Mouse (Mus musculus): ENCODE data around the gene Dedd.
"Not testable (repeated sequence)": the region's sequence is repeated elsewhere in the genome, so short reads cannot be mapped to it uniquely, and the experiment has no call there.

Dedd gene

DNA sequence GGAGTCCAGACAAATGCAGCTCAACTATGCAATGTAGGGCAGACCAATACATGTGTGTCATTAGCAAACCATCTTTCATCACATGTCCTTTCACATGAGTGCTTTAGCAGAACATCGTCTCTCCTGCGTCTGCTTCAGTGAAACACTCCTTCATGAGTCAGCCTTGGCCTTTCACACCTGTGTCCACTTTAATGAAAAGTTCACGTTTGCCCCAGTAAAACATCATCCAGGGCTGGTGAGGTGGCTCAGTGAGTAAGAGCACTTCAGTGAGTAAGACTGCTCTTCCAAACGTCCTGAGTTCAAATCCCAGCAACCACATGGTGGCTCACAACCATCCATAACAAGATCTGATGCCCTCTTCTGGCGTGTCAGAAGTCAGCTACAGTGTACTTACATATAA is 22.8 kb upstream of the Dedd start:
- intact Hi-C loops (cut with DNase I) = not testable (repeated sequence)

DNA sequence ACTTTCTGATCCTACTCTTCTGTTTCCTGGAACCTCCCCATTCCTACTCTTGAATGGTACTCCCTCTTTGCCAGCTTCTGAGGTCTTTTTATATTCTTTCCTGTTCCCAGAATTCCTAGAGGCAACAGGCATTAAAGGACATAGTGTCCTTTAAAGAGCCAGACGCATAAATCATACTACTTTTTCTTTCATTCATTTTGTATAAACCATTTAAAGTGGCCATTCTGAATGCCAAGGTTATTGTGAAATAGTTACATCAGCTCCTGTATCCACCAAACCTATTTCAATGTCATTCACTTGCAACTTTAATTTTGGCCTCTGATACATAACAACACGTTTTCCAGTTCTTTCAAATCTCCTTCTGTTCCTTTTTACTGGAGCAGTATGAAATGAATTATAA is 19.6 kb upstream of the Dedd start:
- intact Hi-C loops (cut with DNase I) = no loop called here

GRCm38 (mm10) chr1:171319748-171320147 is 9.2 kb upstream of the Dedd start:
- intact Hi-C loops (cut with DNase I) = loop anchor here (2.0 to 5.0 kb wide), 2 partner anchors 35 to 158 kb away; no protein-coding TSS in a partner anchor

DNA sequence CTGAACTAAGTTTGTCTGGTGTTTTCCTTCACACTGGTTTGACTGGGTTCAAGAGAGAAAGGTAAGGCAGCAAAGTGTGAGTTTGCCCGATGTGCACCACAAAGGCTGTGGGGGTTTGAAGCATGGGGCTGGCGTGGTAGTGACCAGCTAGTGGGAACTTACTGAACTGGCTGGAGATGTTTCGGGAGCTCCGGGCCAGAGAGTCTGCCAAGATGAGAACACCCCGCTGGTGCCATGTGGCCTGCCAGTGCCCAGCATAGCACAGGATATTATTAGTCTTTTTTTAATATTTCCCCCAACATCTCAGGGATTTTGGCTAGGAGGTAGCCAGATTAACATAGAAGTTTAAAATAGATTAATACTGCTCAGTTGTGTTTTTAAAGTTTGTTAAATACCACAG is 8.8 kb upstream of the Dedd start:
- intact Hi-C loops (cut with DNase I) = loop anchor here (2.0 to 5.0 kb wide), 2 partner anchors 35 to 157 kb away; no protein-coding TSS in a partner anchor

GRCm38 (mm10) chr1:171321415-171321814 is 7.5 kb upstream of the Dedd start:
- intact Hi-C loops (cut with DNase I) = loop anchor here (2.0 to 5.0 kb wide), 2 partner anchors 33 to 156 kb away; no protein-coding TSS in a partner anchor

GRCm38 (mm10) chr1:171322012-171322411 is 6.9 kb upstream of the Dedd start:
- intact Hi-C loops (cut with DNase I) = loop anchor here (5.0 kb wide), 1 partner anchor 155 kb away; no protein-coding TSS in a partner anchor

- intact Hi-C loops (cut with DNase I) = no loop called here
Observed at GRCm38 (mm10) chr1:171325571-171325970, 3.4 kb upstream of the Dedd start.

DNA sequence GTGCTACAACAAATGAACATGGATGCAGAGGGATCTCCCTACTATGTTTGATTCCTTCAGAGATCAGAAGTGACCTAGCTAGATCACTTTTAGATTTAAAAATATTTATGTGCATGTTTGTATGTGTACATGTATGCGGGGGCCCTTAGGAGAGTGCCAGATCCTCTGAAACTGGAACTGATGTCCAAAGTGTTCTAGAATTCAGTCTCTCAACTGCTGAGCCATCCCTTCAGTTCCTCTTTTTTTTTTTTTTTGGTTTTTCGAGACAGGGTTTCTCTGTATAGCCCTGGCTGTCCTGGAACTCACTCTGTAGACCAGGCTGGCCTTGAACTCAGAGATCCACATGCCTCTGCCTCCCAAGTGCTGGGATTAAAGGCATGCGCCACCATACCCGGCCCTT is 2.4 kb upstream of the Dedd start:
- intact Hi-C loops (cut with DNase I) = not testable (repeated sequence)

- intact Hi-C loops (cut with DNase I) = no loop called here
Observed at GRCm38 (mm10) chr1:171328244-171328643, 701 bp upstream of the Dedd start.

DNA sequence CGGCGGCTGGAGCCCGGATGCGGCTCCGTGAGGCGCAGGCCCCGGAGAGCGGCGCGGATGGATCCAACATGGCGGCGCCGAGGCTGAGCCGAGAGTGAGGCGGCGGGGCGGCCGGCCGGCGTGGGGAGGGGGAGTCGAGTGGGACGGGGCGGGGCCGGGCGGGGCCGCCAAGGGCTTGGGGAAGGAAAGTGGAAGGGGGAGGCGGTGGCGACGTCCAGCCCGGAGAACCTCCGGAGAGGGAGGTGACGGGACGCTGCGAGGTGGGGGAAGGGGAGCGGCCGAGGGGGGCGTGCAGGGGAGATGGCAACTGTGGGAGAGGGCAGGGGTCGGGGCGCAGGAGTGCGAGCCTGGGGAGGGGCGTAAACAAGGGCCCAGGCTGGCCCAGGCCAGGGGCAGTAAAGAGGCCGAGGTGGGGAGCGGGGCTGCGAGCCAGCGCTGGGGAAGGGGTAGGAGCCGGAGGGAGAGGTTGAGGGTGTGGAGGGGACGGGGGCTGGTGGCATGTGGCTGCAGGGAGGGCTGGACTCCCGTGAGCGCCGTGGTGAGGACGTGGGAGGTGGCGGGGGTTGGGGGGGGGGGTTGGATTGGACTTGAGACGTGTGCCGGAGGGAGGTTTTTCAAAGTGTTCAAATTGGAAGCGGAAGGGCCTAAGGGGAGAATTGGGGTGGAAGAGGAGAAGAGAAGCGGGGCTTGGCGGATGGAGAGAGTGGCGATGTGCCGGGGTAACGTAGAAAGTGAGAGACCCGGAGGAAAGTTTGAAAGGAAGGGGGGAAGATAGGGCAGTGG is 679 bp downstream of the Dedd start:
- intact Hi-C loops (cut with DNase I) = loop anchor here (10.0 kb wide), 1 partner anchor 215 kb away; the partner anchor contains the start of gene Cfap126

- intact Hi-C loops (cut with DNase I) = loop anchor here (10.0 kb wide), 1 partner anchor 215 kb away; the partner anchor contains the start of gene Cfap126
Observed at GRCm38 (mm10) chr1:171330216-171330560, 1.2 kb downstream of the Dedd start.

- intact Hi-C loops (cut with DNase I) = no loop called here
Observed at GRCm38 (mm10) chr1:171342262-171343207, 13.6 kb downstream of the Dedd start.

- intact Hi-C loops (cut with DNase I) = no loop called here
Observed at GRCm38 (mm10) chr1:171343922-171344677, 15.2 kb downstream of the Dedd start.

- intact Hi-C loops (cut with DNase I) = no loop called here
Observed at GRCm38 (mm10) chr1:171344715-171345114, 15.8 kb downstream of the Dedd start.

DNA sequence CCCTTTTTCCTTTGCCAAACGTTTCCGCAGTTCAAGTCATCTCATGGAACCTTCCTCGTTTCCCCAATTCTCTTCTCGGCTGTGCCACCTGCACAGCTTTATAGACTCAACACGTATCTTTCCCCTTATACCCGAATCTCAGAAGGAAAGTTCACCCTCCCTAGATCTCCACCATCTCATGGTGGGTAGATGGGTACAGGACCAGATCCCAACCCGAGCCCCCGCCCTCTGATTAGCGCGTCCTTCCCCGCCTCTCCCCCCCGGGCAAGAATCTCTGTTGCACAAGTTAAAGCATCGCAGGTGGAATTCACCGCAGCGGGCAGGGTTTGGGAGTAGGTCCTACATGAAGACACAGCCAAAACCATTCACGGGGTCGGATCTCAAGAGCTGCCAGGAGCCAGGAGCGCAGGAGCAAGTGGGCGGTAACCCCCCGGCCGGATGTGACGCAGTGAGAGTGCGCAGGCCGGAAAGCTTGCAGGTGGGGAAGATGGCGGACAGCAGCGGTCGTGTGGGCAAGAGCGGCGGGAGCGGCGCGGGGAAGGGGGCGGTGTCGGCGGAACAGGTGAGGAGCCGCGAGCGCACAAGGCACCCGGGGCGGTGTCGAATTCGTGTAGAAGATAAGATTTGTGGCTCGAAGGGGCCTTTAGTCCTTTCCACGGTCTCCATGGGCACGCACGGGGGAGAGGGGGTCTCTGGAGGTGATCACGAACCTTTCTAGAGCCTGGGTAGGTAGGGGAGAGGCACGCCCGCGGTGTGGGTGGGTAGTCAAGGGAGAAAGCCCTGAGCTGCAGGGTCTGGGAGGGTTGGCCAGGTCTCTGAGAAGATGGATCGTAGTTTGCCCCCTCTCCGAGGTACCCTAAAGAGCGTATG is 16.5 kb downstream of the Dedd start, which contains the start of the genes Nit1 and Pfdn2:
Gene Nit1 (minus strand): TSS at position 422 of the 870 bp plus-strand sequence.
Gene Pfdn2 (plus strand): TSS at position 446 of the 870 bp plus-strand sequence.
- intact Hi-C loops (cut with DNase I) = no loop called here

GRCm38 (mm10) chr1:171346095-171346450 is 17.1 kb downstream of the Dedd start:
- intact Hi-C loops (cut with DNase I) = no loop called here

DNA sequence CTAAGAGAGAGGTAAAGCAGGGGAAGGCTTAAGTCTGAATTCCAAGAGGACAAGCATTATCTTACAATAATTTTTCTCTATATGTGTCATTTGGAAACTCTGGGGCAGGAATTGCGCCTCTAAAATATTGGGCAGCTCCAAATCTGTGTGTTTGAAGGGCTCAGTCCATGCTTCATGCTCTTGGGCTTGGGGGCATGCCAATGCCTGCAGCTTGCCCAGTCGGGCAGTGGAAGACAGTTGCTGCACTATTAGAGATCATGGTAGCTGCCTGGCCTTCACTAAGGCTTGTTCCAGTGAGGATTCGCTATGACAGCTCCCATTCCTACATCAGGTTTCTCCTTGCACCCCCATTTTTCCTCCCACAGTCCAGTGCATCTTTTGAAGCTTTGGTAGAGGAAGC is 19.7 kb downstream of the Dedd start:
- intact Hi-C loops (cut with DNase I) = no loop called here

GRCm38 (mm10) chr1:171349210-171349609 is 20.3 kb downstream of the Dedd start:
- intact Hi-C loops (cut with DNase I) = no loop called here

DNA sequence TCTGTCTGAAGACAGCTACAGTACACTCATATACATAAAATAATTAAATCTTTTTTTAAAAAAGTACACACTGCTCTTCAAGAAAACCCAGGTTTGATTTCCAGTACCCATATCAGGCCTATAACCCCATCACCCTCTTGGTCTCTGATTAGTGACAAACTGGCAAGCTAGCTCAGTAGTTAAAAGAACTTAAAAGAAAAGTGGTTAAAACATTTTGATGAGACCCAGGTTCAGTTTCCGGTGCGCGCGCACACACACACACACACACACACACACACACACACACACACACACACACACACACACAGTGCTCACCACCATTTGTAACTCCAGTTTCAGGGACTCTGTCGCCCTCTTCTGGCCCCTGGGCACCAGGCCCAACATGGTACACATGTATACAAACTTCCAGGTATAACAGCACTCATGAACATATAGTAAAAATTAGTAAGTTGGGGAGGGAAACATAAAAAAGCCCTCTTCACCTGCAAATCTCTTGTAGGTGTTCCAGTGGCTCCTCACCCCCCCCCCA is 26.9 kb downstream of the Dedd start:
- intact Hi-C loops (cut with DNase I) = loop anchor here (2.0 kb wide), 1 partner anchor 35 kb away; no protein-coding TSS in a partner anchor

DNA sequence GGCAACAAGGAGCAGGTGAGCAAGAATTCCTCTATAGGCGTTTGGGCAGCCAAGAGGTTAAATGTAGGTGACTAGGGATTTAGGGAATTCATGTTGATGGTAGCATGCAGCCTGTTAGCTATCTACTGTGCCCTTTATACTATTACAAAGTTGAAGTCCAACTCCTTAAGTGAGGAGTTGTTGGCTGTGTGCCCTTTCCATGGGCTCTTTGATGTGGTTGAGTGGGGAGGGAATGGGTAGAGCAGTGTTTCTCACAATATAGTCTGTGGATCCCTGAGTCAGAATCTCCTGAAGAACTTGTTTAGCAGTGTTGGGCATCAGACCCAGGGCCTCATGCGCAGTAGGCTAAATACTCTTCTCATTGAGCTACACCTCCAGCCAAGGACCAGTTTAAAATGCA is 27.9 kb downstream of the Dedd start:
- intact Hi-C loops (cut with DNase I) = no loop called here
